Mouse (Mus musculus) midbrain, embryonic 15.5 days (tissue): ENCODE measurements at regions not wholly inside any gene's neighbourhood (a gene's known extent, or its start where the extent isn't known, plus 50 kb on each side); places are given as distances from the start of the nearest gene placed in this dataset.
"Not testable (repeated sequence)": the region's sequence is repeated elsewhere in the genome, so short reads cannot be mapped to it uniquely, and the experiment has no call there.

Experiments used
- ATAC-seq: fragments of 200-750 bp; cut with Nextera tagmentation; replicated peaks from 2 replicates; pipeline ENCODE4 v1.8.0; 2017; ENCODE audit warnings: moderate TSS enrichment
- H3K27ac ChIP-seq: fragments of 300-500 bp; sonication (generic); 2 replicates; pipeline ENCODE4 v1.5.1; 2015; ENCODE audit warnings: mild to moderate bottlenecking, inconsistent platforms
- H3K27me3 ChIP-seq: fragments of 300-500 bp; sonication (generic); replicated peaks from 2 replicates; pipeline ENCODE4 v1.6.1; 2015; ENCODE audit warnings: inconsistent platforms
- H3K36me3 ChIP-seq: fragments of 300-500 bp; sonication (generic); replicated peaks from 2 replicates; pipeline ENCODE4 v1.6.1; 2015; ENCODE audit warnings: inconsistent platforms
- H3K4me1 ChIP-seq: fragments of 300-500 bp; sonication (generic); 2 replicates; pipeline ENCODE4 v1.6.1; 2015; ENCODE audit warnings: inconsistent platforms
- H3K4me2 ChIP-seq: fragments of 300-500 bp; sonication (generic); 2 replicates; pipeline ENCODE4 v1.6.1; 2015; ENCODE audit warnings: inconsistent platforms, mild to moderate bottlenecking, moderate library complexity
- H3K4me3 ChIP-seq: fragments of 300-500 bp; sonication (generic); 2 replicates; pipeline ENCODE4 v1.5.1; 2015; ENCODE audit warnings: mild to moderate bottlenecking, inconsistent platforms
- H3K9ac ChIP-seq: fragments of 300-500 bp; sonication (generic); 2 replicates; pipeline ENCODE4 v1.6.1; 2015; ENCODE audit warnings: mild to moderate bottlenecking, inconsistent platforms
- H3K9me3 ChIP-seq: fragments of 300-500 bp; sonication (generic); 2 replicates; pipeline ENCODE4 v1.6.1; 2016; ENCODE audit warnings: inconsistent platforms
- WGBS: fragments of 180-500 bp; shearing (Covaris S2); methylation state at CpG from one replicate; pipeline ENCODE4 v1.1.7; 2015; ENCODE audit warnings: mixed read lengths; 5-methylcytosine and 5-hydroxymethylcytosine counted together

GRCm38 (mm10) chr6:67631617-67632016, 96.0 kb upstream of the Tacstd2 start:
- Histone ChIP-seq H3K4me3 (no peak overlapping the region), H3K4me2 (no peak overlapping the region)

GRCm38 (mm10) chr6:67610402-67610801, 74.8 kb upstream of the Tacstd2 start:
- H3K4me3 ChIP-seq, result no peak overlapping the region
- H3K4me2 ChIP-seq, result no peak overlapping the region
- H3K9me3 ChIP-seq, result no peaks in the 10 kb centered on the region
- no peaks in the 10 kb centered on the region for H3K4me1 ChIP-seq
- no peaks in the 10 kb centered on the region for H3K36me3 ChIP-seq
- ATAC-seq, result no peak
- no peak overlapping the region for H3K9ac ChIP-seq
- 60% methylated on average over 1 of the region's 1 CpGs for WGBS
- H3K27me3 ChIP-seq, result no peaks in the 10 kb centered on the region
- H3K27ac ChIP-seq, result no peak overlapping the region

More at GRCm38 (mm10) chr6:67631617-67632016, 96.0 kb upstream of the Tacstd2 start:
- H3K4me1 ChIP-seq, result no peaks in the 10 kb centered on the region
- no peaks in the 10 kb centered on the region for H3K27me3 ChIP-seq
- no peak for ATAC-seq
- no peaks in the 10 kb centered on the region for H3K36me3 ChIP-seq
- no peak overlapping the region for H3K27ac ChIP-seq
- H3K9ac ChIP-seq, result no peak overlapping the region
- H3K9me3 ChIP-seq, result no peaks in the 10 kb centered on the region

GRCm38 (mm10) chr6:67609461-67609860, 73.9 kb upstream of the Tacstd2 start:
- H3K4me2 ChIP-seq, H3K27me3 ChIP-seq, H3K27ac ChIP-seq, H3K4me3 ChIP-seq, H3K9ac ChIP-seq, ATAC-seq, H3K36me3 ChIP-seq, H3K4me1 ChIP-seq, H3K9me3 ChIP-seq: not testable (repeated sequence)
- WGBS, result 58% methylated on average over 1 of the region's 1 CpGs
